Mouse (Mus musculus): Measurements from ENCODE around the gene Ap1s3.

DNA sequence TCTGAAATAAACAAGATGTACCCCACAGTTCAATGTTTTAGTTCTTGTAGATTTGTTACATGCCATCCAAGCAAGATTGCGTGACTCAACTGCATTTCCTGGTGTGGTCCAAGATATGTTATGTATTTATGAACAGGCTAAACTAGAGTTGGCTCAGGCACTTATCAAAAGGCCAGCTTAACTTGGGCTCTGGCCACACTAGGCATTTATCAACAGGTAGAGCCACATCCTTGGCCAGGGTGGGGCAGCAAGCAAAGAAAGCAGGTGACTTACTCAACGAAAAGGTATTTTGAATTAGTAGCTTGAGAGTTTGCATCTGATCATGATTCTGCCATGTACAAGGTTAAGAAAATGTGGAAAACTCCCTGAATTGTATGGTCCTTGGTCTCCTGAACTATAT, 34.0 kb downstream of the Ap1s3 start:
- TF ChIP-seq CTCF (IDR thresholded peaks at IDR 0.05; ENCODE audit: borderline replicate concordance, insufficient read depth, low read depth, low read length) (no peak), POLR2A (IDR thresholded peaks at IDR 0.05; ENCODE audit: borderline replicate concordance, insufficient read depth, low read length) (no peak)
